Mouse (Mus musculus) cerebellum, postnatal 14 days (tissue): ENCODE measurements at regions not wholly inside any gene's neighbourhood (a gene's known extent, or its start where the extent isn't known, plus 50 kb on each side); places are given as distances from the start of the nearest gene placed in this dataset.

ENCODE experiments used
- DNase-seq, 2 experiments: peaks; one replicate each; pipeline ENCODE4 v3.0.0; 2021; ENCODE audit warnings: mixed read lengths in 2 of 2

DNA sequence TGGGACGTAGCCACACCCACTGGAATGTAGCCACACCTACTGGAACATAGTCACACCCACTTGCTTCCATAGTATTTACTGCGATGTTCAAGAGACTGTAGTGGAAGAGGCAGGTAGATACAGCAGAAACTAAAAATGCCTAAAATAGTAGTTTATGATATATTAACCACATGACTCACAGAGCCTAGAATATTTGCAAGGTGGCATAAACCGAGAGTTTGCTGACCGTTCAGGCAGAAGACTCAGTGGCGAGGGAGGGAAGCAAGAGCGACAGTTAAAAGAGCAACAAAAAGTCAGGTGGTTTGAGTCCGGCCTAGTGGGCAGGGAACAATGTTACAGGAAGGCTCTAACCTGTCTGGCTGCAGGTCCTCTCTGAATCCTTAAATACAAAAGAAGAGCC is 50.6 kb upstream of the Ado start:
- no peak for DNase-seq

DNA sequence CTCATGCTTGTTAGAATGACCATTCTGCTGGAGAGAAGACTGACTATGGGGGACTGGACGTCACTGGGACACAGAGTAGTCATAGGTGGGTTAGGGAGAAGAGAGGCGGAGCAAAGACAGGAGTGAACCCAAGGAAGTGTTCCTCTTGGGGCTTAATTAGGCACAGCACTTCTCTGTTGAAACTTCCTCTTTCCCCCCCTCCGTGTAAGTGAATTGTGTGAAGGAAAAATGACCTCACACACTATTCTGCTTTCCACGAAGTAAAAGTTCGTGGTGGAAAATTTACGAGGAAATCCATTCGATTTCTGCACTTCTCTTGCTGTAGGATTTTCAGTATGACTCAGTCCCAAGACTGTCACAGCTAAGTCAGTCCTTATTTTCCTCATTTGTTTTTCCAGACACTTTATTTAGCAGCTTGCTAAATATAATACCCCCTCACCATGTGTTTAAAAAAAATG is 49.9 kb upstream of the Ado start:
- DNase-seq: no peak
